Mouse (Mus musculus): ENCODE results near the gene Creb1.
A peak's percentile ranks its signal among the peaks of the same experiment; 100 is the strongest.
"Not testable (repeated sequence)": the region's sequence is repeated elsewhere in the genome, so short reads cannot be mapped to it uniquely, and the experiment has no call there.

Gene Creb1

GRCm38 (mm10) chr1:64616881-64617714, 84.7 kb downstream of the Creb1 start, which contains the start of gene Mettl21a:
Gene Mettl21a (minus strand): TSS chr1:64617242.
- peak; percentile 90 for DNase-seq (ENCODE audit: low read depth, low spot score)

GRCm38 (mm10) chr1:64617715-64617984, 85.2 kb downstream of the Creb1 start:
- peak; percentile 77 for DNase-seq (ENCODE audit: low read depth, low spot score)

- no peak for DNase-seq (ENCODE audit: low read depth, low spot score)
Measured at GRCm38 (mm10) chr1:64618226-64618625, 85.8 kb downstream of the Creb1 start.

DNA sequence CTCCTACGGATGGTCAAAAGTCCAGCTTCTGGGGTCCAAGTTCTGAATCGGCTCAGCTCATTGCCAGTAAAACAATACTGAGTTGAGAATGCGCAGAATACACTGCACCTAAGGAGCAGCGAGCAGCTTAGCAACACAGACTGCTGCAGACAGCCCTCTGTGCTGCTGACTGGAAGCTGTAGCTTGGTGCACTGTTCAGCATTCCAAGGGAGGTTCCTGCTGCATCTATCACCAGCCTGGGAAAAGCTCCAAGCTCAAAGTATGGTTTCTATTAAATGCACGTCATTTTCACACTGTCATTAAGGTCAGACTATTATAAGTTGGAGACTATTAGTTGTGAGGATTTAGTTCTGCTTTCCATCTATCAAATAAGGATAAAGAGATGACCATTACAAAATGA, 88.7 kb downstream of the Creb1 start:
- DNase-seq (ENCODE audit: low read depth, low spot score): no peak

DNA sequence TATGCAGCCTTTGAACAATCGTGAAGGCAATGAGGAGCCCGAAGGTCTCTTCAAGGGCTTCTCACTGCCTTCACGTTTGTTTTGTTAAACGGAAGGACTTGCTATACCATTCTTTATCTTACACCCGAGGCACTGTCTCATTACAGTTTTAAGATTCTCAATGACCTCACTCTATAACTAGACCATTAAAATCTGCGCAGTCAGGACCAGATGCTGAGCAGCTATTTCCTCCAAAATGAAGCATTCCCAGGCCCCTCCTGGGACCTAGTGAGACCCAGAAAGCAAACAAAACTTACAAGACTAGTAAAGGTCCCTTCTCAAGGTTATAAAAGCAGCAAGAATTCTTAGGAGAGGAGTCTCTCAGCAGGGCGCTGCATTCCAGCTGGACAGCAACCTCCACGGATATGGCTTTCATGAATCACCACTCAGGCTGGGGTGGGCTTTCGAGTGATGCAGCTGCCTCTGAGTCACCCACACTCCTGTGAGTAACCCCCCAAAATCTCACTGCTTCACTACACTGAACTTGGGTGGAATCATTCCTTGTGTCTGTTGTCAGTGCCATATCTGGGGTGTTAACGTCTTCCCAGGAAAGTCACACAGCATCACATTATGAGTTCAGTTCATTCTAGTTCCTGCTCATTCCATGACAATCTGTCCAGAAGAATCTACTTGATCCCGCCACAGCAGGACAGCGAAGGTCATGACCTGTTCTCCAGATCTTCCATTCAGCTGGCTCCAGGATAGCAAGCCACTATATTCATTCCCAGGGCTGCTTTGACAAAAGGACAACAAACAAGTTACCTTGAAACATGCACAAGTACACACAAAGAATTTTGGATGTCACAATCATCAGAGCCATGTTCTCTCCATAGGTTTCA, 91.4 kb downstream of the Creb1 start:
- no peak for DNase-seq (ENCODE audit: low read depth, low spot score)

GRCm38 (mm10) chr1:64625214-64625613, 92.8 kb downstream of the Creb1 start:
- no peak for DNase-seq (ENCODE audit: low read depth, low spot score)

DNA sequence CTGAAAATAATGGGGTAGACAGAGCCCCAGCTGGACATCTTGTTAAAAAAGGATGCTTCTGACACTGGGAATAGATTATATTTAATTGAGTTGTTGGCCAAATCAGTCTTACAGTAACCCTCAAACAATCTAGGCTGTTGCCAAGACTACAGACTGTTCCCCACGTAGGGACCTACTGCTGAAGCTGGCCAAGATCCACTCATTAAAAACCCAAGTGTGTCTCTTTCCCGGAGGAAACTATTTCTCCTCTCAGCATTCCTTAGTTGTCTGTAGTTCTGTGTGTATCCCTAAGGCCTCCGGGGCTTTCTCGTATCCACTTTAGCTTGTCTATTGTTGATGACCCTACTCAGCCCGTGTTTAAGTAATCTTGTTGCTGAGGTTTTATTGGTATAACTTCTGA, 99.1 kb downstream of the Creb1 start:
- DNase-seq (ENCODE audit: low read depth, low spot score): no peak

- DNase-seq (ENCODE audit: low read depth, low spot score): no peak
Measured at GRCm38 (mm10) chr1:64633237-64633636, 100.8 kb downstream of the Creb1 start.

- no peak for DNase-seq (ENCODE audit: low read depth, low spot score)
Measured at GRCm38 (mm10) chr1:64635624-64636023, 103.2 kb downstream of the Creb1 start.

GRCm38 (mm10) chr1:64639279-64639678, 106.8 kb downstream of the Creb1 start:
- DNase-seq (ENCODE audit: low read depth, low spot score): no peak

- no peak for DNase-seq (ENCODE audit: low read depth, low spot score)
Measured at GRCm38 (mm10) chr1:64641069-64641468, 108.6 kb downstream of the Creb1 start.

DNA sequence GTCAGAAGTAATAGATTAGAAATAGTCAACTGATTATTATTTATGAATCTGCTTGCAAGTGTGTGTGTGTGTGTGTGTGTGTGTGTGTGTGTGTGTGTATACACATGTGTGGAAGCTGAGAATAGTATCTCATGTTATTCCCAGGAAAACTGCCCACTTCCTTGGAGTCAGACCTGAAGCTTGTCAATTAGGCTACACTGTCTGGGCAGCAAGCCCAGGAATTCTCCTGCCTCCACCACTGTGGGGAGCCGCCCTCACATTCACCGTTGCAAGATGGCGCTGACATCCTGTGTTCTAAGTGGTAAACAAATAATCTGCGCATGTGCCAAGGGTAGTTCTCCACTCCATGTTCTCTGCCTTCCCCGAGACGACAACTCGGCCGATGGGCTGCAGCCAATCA, 110.1 kb downstream of the Creb1 start:
- DNase-seq (ENCODE audit: low read depth, low spot score): not testable (repeated sequence)

DNA sequence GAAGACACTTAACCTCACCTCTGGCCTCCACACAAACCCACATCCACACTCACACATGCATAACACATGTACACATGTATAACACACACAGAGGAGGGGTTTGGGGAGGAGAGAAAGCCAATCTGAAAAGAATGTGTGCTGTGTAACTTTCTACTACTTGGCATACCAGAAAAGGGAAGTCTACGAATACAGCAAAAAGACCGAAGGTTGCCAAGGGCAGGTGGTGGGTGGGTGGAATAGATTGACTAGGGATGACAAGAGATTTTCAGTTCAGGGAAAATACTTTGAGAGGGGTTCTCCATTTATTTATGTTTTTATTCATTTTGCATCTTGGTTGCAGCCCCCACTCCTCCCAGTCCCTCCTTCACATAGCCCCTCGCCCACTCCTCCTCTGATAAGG, 112.1 kb downstream of the Creb1 start:
- no peak for DNase-seq (ENCODE audit: low read depth, low spot score)

DNA sequence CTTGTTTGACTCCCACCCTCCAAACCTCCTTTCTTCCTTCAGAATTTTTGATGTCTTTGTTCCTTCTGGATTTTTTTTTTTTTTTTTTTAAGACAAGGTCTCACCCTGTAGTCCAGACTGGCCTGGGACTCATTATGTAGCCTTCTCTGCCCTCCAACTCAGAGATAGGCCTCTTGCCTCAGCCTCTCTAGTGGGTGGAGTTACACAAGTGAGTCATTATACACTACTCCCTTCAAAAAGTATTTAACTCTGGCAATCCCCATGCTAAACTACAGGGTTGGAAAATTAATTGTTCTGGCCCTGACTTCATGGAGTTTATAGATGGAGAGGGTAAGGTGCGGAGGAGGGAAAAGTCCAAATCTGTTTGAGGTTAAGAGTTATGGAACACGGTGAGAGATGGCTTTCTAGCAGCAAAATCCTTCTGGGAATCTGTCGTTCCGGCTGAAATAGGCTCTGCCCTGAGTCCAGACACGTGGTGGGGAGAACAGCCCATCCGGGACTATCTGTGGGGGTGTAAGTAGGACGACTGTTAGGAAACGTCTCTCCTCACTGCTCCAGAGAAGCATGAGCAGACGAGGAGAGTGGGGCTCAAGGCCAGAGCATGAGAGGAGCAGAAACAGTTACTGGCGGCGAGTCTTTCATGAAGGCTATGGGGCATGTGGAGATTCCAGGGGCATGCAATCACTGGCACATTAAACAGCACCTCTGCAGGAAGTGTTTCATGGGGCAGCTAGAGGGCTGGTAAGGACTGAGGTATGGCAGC, 117.1 kb downstream of the Creb1 start:
- DNase-seq (ENCODE audit: low read depth, low spot score): no peak

GRCm38 (mm10) chr1:64653701-64654100, 121.3 kb downstream of the Creb1 start:
- no peak for DNase-seq (ENCODE audit: low read depth, low spot score)

Measured in CD4-positive helper T cell, adult 2 months (primary cell).